Comparison of ENCODE assay signal across 7 mouse cellular contexts in genomic region chr11:75167643-75168589, GRCm38 (mm10). TPM values are rescaled to one million over a fixed set of nuclear protein-coding genes. Genes with fewer than 3 reads are reported as not detected.
A peak's percentile ranks its signal among the peaks of the same experiment; 100 is the strongest.
DNase-seq lines count a peak whose midpoint lies in the region; ATAC-seq lines count a peak whose summit lies in the region.

No protein-coding gene starts in this region.

- peak overlapping the region; percentile 85 for H3K4me2 ChIP-seq in hindbrain, embryonic 11.5 days (replicated peaks; ENCODE audit: low read depth, low read length)
- H3K4me2 ChIP-seq in liver, embryonic 13.5 days: peak overlapping the region; percentile 82

- no peaks in the 10 kb centered on the region for H3K9me3 ChIP-seq in forebrain, embryonic 10.5 days
- H3K9me3 ChIP-seq in hindbrain, embryonic 11.5 days (ENCODE audit: control insufficient read depth, low read length): no peaks in the 10 kb centered on the region
- H3K9me3 ChIP-seq in liver, embryonic 13.5 days (replicated peaks): no peaks in the 10 kb centered on the region

- H3K4me1 ChIP-seq in forebrain, embryonic 10.5 days: peaks cover 82% of the 10 kb centered on the region
- H3K4me1 ChIP-seq in hindbrain, embryonic 11.5 days (replicated peaks; ENCODE audit: control insufficient read depth, insufficient read depth, low read length): peaks cover 28% of the 10 kb centered on the region
- H3K4me1 ChIP-seq in liver, embryonic 13.5 days (replicated peaks): peaks cover 84% of the 10 kb centered on the region

- peak overlapping the region; percentile 47 for H3K9ac ChIP-seq in hindbrain, embryonic 11.5 days (ENCODE audit: low read depth, low read length)
- H3K9ac ChIP-seq in liver, embryonic 13.5 days: peak overlapping the region; percentile 57

- H3K36me3 ChIP-seq in forebrain, embryonic 10.5 days (replicated peaks): peaks cover 9% of the 10 kb centered on the region
- no peaks in the 10 kb centered on the region for H3K36me3 ChIP-seq in hindbrain, embryonic 11.5 days (ENCODE audit: control insufficient read depth, insufficient read depth, low read length)
- H3K36me3 ChIP-seq in liver, embryonic 13.5 days: peaks cover 8% of the 10 kb centered on the region

- peaks cover 100% of the 10 kb centered on the region for H3K27me3 ChIP-seq in forebrain, embryonic 10.5 days (ENCODE audit: poor library complexity, severe bottlenecking)
- H3K27me3 ChIP-seq in hindbrain, embryonic 11.5 days (ENCODE audit: control insufficient read depth, insufficient read depth, low read length): peaks cover 99% of the 10 kb centered on the region
- peaks cover 94% of the 10 kb centered on the region for H3K27me3 ChIP-seq in liver, embryonic 13.5 days

- ATAC-seq in hindbrain, embryonic 11.5 days (ENCODE audit: low FRiP score): no peak
- ATAC-seq in liver, embryonic 13.5 days (ENCODE audit: low read depth): no peak

- H3K27ac ChIP-seq in forebrain, embryonic 10.5 days: peak overlapping the region; percentile 67
- H3K27ac ChIP-seq in hindbrain, embryonic 11.5 days (ENCODE audit: low read depth, low read length): no peak overlapping the region
- H3K27ac ChIP-seq in liver, embryonic 13.5 days: no peak overlapping the region; the same call in 1 of the 2 replicates

- DNase-seq in right cerebral cortex, postnatal 4 days: peak; percentile 22
- no peak for DNase-seq in right cerebral cortex, postnatal 36 days (ENCODE audit: low spot score in 2 of 2)
- DNase-seq in forebrain, embryonic 10.5 days (ENCODE audit: extremely low spot score, low spot score): peak; percentile 34
- peak; percentile 55 for DNase-seq in hindbrain, embryonic 11.5 days (ENCODE audit: low spot score)
- DNase-seq in liver, embryonic 13.5 days: no peak
- peak; percentile 42 for DNase-seq in thymus, postnatal 14 days
- no peak for DNase-seq in left cerebral cortex, adult 8-10 months (ENCODE audit: low spot score in 2 of 2)

- peak overlapping the region; percentile 57 for H3K4me3 ChIP-seq in forebrain, embryonic 10.5 days
- peak overlapping the region; percentile 49 for H3K4me3 ChIP-seq in hindbrain, embryonic 11.5 days (ENCODE audit: low read depth, low read length)
- peak overlapping the region; percentile 70 for H3K4me3 ChIP-seq in liver, embryonic 13.5 days (replicated peaks)

- 3% methylated on average over 61 of the region's 63 CpGs for WGBS in forebrain, embryonic 10.5 days
- WGBS in hindbrain, embryonic 11.5 days: 3% methylated on average over 49 of the region's 63 CpGs
- 4% methylated on average over 54 of the region's 63 CpGs for WGBS in liver, embryonic 13.5 days (ENCODE audit: insufficient replicate concordance)

RNA-seq across cellular contexts. Expression of gene Hic1, which starts 1.4 kb away (rescaled TPM):
- polyA plus RNA-seq in forebrain, embryonic 10.5 days (2016; fragmentation: Nextera tagmentation; extraction: Ambion mirVana): 0.12 and 0.21 TPM in 2 replicates
- 0.90 and 1.5 TPM in 2 replicates for polyA plus RNA-seq in hindbrain, embryonic 11.5 days (2014; fragmentation: Nextera tagmentation; extraction: Ambion mirVana)
- 1.2 and 1.5 TPM in 2 replicates for polyA plus RNA-seq in liver, embryonic 13.5 days (2015; fragmentation: Nextera tagmentation; extraction: Ambion mirVana)
- total RNA-seq in left cerebral cortex, adult 8-10 months (2022): 1 to 10 TPM; 3.2 to 3.7 (median 3.4) TPM

RNA-seq across cellular contexts. Expression of gene Ovca2, which starts 10.7 kb away (rescaled TPM):
- 33.6 and 34.0 TPM in 2 replicates for polyA plus RNA-seq in forebrain, embryonic 10.5 days (2016; fragmentation: Nextera tagmentation; extraction: Ambion mirVana)
- 28.0 and 31.0 TPM in 2 replicates for polyA plus RNA-seq in hindbrain, embryonic 11.5 days (2014; fragmentation: Nextera tagmentation; extraction: Ambion mirVana)
- polyA plus RNA-seq in liver, embryonic 13.5 days (2015; fragmentation: Nextera tagmentation; extraction: Ambion mirVana): 13.3 and 13.4 TPM in 2 replicates
- total RNA-seq in left cerebral cortex, adult 8-10 months (2022): 10 to 100 TPM; 12.8 to 13.5 (median 13.2) TPM

RNA-seq across cellular contexts. Expression of gene Dph1, which starts 23.1 kb away (rescaled TPM):
- 29.5 TPM in 2 replicates for polyA plus RNA-seq in forebrain, embryonic 10.5 days (2016; fragmentation: Nextera tagmentation; extraction: Ambion mirVana)
- polyA plus RNA-seq in hindbrain, embryonic 11.5 days (2014; fragmentation: Nextera tagmentation; extraction: Ambion mirVana): 14.1 and 18.8 TPM in 2 replicates
- 13.8 and 15.8 TPM in 2 replicates for polyA plus RNA-seq in liver, embryonic 13.5 days (2015; fragmentation: Nextera tagmentation; extraction: Ambion mirVana)
- total RNA-seq in left cerebral cortex, adult 8-10 months (2022): 10 to 100 TPM; 22.7 to 28.7 (median 27.0) TPM

RNA-seq across cellular contexts. Expression of gene Rtn4rl1, which starts 25.7 kb away (rescaled TPM):
- polyA plus RNA-seq in forebrain, embryonic 10.5 days (2016; fragmentation: Nextera tagmentation; extraction: Ambion mirVana): 1.1 and 1.3 TPM in 2 replicates
- polyA plus RNA-seq in hindbrain, embryonic 11.5 days (2014; fragmentation: Nextera tagmentation; extraction: Ambion mirVana): 2.4 and 2.8 TPM in 2 replicates
- 0.78 and 0.97 TPM in 2 replicates for polyA plus RNA-seq in liver, embryonic 13.5 days (2015; fragmentation: Nextera tagmentation; extraction: Ambion mirVana)
- 10 to 100 TPM; 67.2 to 72.6 (median 67.9) TPM for total RNA-seq in left cerebral cortex, adult 8-10 months (2022)

Comparison
In these comparisons a context has a peak if more than half of its experiments do, and no peak if none do; other contexts are left out.
1. DNase-seq: peak in right cerebral cortex, postnatal 4 days (single experiment), forebrain, embryonic 10.5 days (single experiment), hindbrain, embryonic 11.5 days (single experiment) and thymus, postnatal 14 days (single experiment); none in right cerebral cortex, postnatal 36 days (0 of 2), liver, embryonic 13.5 days (single experiment) and left cerebral cortex, adult 8-10 months (0 of 2).
2. Peak in every context shown above with its lines, with median percentiles within 50 percentile points of each other: H3K4me3 ChIP-seq.